Mouse (Mus musculus): ENCODE measurements around the gene Irf2.

DNA sequence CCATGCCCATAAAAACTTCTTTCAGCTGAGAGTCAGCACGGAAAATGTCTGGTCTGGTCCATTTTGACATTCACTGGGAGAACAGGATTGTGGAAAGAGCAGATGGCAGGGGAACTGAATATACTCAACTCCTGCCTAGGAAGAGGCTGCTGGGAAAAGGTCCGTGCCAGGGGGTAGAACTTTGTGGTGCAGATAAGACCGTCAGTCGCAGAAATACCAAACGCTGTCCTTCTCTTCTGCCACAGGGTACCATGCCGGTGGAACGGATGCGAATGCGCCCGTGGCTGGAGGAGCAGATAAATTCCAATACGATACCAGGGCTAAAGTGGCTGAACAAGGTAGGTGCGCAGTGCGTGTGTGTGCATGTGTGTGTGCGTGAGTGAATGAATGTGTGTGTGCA, 53.7 kb downstream of the Irf2 start:
- TF ChIP-seq HCFC1 (IDR thresholded peaks at IDR 0.05; ENCODE audit: borderline replicate concordance, insufficient read depth, low read length) (no peak), ZC3H11A (IDR thresholded peaks at IDR 0.05; ENCODE audit: borderline replicate concordance, low read depth, low read length) (no peak), CHD2 (IDR thresholded peaks at IDR 0.05; ENCODE audit: low read depth, low read length) (no peak)
